Mouse (Mus musculus) CD4-positive, CD25-positive, alpha-beta regulatory T cell, adult 4 months (primary cell): ENCODE measurements around the gene Mdga1. TPM values are rescaled to one million over a fixed set of nuclear protein-coding genes. Genes with fewer than 3 reads are reported as not detected.
A peak's percentile ranks its signal among the peaks of the same experiment; 100 is the strongest.

Experiments used
- ATAC-seq: one replicate; pipeline ENCODE4 v1.8.0; 2017
- polyA plus RNA-seq, 2 experiments: library from polyadenylated mRNA; unstranded; fragments of 100-300 nt; shearing (Covaris generic); gene quantifications; one replicate each; pipeline ENCODE4 v1.2.1; 2017

The Mdga1 gene
- polyA plus RNA-seq, 2 experiments from 2014 or later: not detected

DNA sequence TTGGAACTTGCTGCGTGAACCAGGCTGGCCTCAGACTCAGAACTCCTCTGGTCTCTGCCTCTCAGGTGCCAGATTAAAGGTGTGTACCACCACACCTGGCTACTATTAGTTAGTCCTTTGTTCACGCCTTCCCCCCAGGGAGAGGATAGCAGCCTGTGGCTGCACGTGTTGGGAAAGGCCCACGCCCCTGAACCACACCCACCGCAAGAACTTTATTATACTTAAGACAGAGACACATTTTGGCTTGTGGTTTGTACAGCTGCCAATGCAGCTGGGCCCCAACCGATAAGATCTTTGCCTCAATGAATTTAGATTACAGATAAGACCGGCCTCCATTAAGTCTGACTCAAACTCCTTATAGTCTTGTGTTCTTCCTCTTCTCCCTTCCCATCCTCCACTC, 10.0 kb upstream of the Mdga1 start:
- peak; percentile 86 for ATAC-seq

- ATAC-seq: no peak
These were observed 9.1 kb upstream of the Mdga1 start for GRCm38 (mm10) chr17:29979020-29979419.

GRCm38 (mm10) chr17:29975731-29976130, 5.8 kb upstream of the Mdga1 start:
- ATAC-seq: no peak

DNA sequence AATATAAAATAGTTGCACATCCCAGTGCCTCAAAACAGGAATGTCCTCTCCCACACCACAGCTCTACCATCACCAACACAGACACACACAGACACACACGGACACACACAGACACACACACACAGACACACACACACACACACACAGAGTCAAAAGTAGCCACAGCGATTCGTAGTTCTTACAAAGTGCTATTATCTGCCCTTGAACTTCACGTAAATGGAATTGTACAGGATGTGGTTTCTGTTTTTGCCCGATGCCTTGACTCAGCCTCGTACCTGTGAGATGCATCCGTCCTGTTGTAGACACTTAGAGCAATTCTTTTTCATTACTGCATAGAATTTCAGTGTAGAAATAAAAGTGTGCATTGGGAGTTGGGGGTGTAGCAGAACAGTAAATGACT, 3.3 kb upstream of the Mdga1 start:
- peak; percentile 97 for ATAC-seq

- ATAC-seq: no peak
These were observed 2.0 kb upstream of the Mdga1 start for GRCm38 (mm10) chr17:29971761-29972432.

GRCm38 (mm10) chr17:29965506-29965905, 4.4 kb downstream of the Mdga1 start:
- ATAC-seq: no peak

- ATAC-seq: peak; percentile 87
These were observed 6.1 kb downstream of the Mdga1 start for GRCm38 (mm10) chr17:29963730-29964259.

DNA sequence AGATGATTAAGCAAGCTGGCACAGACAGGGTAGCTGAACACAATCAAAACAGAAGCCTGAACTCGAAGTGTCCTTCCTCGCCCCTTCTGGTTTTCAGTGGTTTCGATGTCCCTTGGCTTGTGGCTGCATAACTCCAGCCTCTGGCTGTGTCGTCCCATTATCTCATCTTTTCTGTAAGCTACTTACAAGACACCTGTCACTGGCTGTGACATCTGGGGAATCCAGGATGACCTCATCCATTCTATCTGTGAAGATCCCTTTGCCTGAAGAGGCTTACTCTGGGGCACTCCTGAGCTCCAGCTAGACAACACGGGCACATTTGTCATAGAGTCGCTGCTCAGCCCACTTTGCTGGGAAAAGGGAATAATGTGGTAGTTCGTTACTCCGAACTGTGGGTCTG, 14.0 kb downstream of the Mdga1 start:
- no peak for ATAC-seq

GRCm38 (mm10) chr17:29954316-29954715, 15.6 kb downstream of the Mdga1 start:
- no peak for ATAC-seq

- peak; percentile 77 for ATAC-seq
These were observed 18.8 kb downstream of the Mdga1 start for GRCm38 (mm10) chr17:29951100-29951499.

- ATAC-seq: no peak
These were observed 19.3 kb downstream of the Mdga1 start for GRCm38 (mm10) chr17:29950574-29950973.

DNA sequence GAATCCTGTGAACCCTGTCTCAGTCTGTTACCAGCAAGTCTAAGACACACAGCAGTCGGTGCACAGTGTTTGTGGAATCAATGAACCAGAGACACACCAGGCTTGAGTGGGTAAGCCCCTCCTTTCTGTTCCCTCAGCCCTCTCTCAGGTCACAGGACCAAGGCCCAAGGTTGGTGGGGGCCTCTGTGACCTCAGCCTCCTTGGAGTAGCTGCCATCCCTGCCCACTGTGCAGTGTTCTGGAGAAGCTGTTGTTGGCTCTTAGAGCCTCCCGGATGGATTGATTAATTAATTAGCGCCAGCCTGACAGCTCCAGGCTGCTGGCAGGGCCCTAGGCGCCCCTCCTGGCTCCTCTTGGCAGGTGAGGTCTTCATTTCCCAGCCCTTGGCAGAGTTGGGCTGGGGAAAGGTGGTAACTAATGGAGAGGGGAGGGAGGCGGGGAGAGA, 22.6 kb downstream of the Mdga1 start:
- ATAC-seq: no peak

DNA sequence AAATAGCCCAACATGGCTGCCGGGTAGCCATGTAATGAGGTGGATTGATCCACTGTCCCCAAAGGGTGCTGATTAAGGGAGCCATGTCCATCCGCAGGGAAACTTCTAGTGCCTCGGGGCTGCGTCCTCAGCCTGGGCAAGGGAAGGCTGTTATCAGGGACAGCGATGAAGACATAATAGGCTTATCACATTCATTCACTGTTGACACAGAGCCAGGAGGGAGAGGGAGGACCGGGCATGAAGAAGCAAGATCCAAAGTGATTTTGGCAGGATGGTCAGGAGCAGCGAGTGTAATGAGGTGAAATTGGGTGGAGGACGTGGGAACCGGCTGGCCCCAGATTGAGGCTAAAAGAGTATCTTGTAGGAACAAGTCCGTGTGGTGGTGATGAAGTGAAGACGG, 25.5 kb downstream of the Mdga1 start:
- no peak for ATAC-seq

GRCm38 (mm10) chr17:29939011-29939410, 30.9 kb downstream of the Mdga1 start:
- ATAC-seq: no peak

DNA sequence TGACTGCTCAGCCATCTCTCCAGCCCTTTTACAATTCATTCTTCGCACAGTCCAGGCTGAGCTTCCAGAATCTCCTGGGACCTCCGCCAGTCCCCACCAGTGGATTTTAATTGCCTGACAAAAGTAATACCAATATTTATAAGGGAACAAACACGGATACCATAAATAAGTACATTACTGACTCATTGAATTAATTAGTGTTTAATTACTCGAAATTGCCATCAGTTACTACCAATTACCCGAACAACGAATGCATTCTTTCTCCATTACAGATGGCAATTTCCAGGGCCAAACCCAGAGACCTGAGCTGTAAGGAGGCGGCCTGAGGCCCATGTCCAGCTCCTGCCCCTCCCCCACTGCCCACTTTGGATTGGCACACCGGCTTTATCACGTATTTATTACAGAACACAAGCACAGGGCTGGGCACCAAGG, 32.5 kb downstream of the Mdga1 start:
- no peak for ATAC-seq

DNA sequence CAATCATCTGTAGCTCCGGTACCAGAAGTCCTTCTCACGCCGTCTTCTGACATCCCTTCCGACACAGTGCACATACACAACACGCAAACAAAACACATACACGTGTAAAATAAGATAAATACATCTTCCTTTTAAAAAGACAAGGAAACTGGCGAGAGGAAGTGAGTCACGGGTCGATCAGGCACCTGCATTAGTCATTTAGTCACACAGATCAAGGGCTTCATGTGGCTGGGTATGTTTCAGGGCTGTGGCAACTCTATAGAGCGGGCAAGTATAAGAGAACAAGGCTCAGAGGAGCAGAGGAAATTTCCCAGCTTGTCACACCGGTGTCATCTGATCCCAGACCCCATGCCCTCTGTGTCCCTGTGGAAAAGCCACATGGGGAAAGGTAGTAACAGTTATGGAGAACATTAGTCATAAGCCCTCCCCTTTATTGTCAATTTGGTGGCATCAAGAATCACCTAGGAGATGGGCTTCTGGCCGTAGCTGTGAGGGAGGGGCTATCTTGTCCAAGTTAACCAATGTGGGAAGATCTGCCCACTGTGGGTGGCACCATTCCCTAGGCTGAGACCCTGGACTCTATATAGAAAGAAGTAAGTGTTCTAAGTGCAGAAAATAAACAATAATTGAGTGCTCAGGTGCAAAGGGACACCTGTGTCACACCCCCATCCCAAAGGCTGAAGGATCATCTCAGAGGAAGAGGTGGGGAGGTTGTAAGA, 35.6 kb downstream of the Mdga1 start:
- ATAC-seq: peak; percentile 81

DNA sequence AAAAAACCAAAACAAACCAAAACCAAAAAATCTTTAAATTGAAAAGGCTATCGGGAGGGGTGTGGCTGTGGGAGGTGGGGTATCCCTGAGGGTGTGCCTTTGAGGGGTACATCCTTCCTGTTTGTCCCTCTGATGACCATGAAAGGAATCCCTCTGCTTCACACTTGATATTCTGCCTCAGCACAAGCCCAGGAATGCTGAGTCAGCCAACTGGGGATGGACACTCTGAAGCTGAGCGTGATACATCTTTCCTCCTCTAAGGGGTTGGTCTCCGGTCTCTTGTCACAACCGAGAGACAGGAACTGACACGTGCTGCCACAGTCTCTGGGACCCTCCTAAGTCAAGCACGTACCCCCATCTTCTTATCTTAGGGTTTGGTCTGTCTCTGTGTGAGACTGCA, 37.1 kb downstream of the Mdga1 start:
- ATAC-seq: no peak

DNA sequence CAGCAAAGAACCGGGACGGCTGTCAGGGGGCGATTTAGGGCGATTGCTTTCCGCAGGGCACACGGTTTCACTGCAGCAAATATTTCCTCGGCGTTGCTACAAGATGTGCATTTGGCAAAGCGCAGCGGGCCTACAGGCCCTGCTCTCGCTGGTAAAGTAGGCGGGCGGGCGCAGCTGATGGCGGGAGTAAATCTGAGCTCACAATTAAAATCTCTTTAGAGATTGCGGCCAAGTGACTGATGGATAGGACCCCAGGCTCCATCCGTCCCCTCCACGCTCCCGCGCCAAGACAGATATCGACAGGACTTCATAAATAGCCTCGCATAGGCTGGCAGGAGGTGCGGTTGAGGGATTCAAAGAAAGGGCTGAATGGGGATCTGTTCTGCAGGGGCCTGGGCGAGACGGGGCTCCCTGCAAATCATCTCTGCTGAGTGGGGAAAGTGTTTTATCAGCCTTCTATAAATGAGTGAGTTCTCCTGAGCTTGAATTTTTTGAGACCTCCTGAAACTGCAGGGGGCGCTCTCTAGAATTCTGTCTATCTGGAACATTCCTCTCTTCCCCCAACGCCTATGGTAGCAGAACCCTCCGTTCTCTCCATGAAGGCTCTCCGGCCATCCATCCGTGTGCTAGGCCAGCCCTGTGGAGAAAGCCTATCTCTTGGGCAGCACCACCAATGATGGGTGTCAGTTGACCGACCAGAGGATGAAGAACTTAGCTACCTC, 38.5 kb downstream of the Mdga1 start:
- no peak for ATAC-seq

GRCm38 (mm10) chr17:29928751-29929237, 41.1 kb downstream of the Mdga1 start:
- no peak for ATAC-seq

GRCm38 (mm10) chr17:29925608-29926606, 44.0 kb downstream of the Mdga1 start:
- no peak for ATAC-seq

- no peak for ATAC-seq
These were observed 49.8 kb downstream of the Mdga1 start for GRCm38 (mm10) chr17:29920089-29920488.

- no peak for ATAC-seq
These were observed 50.4 kb downstream of the Mdga1 start for GRCm38 (mm10) chr17:29919552-29919920.
